Mouse (Mus musculus): ENCODE data around the gene Cpa5. TPM values are rescaled to one million over a fixed set of nuclear protein-coding genes. Genes with fewer than 3 reads are reported as not detected.

The Cpa5 gene
- total RNA-seq (2014; rRNA removed) (not detected in 2 replicates), polyA plus RNA-seq (2015; fragmentation: Nextera tagmentation; extraction: Ambion mirVana) (0.11 TPM in 1 of 2 replicates, not detected in the other)

DNA sequence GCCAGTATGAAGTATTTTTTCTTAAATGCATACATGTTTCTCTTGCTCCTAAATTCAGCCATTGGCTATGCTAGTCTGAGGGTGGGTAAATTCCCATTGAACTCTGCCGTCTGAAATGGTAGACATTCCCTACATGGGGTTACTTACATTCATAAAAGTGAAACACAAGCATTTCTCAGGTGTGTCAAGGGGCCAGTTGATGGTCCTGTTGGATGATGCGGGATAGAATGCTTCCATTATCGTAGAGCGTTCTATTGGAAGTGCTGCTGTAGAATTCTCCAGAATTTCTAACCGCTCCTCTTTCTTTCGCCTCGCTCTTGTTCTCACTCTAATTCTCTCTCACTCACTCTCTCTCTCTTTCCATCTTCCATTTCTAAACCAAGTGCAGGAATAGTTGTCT lies at the start of gene Cpa5:
TSS of gene Cpa5 (plus strand) at position 301 of the 400 bp plus-strand sequence.
- no peak for ATAC-seq
- no peak within 1 kb of the TSS for H3K9ac ChIP-seq
- no peak for DNase-seq
- no peak within 1 kb of the TSS for H3K27ac ChIP-seq (ENCODE audit: low read depth, low read length)
- no peak for TF ChIP-seq CTCF (IDR thresholded peaks at IDR 0.05; ENCODE audit: low read depth)
- H3K9me3 ChIP-seq (ENCODE audit: low read length): no peaks in the 10 kb centered on the region
- H3K4me3 ChIP-seq (ENCODE audit: low read depth, low read length): no peak within 1 kb of the TSS
- no peaks in the 10 kb centered on the region for H3K36me3 ChIP-seq (ENCODE audit: insufficient read depth)
- H3K4me2 ChIP-seq (ENCODE audit: low read depth): no peak within 1 kb of the TSS
- whole genome bisulfite sequencing: 64% methylated on average over 7 of the region's 7 CpGs
- H3K27me3 ChIP-seq (ENCODE audit: insufficient read depth, low read length): no peaks in the 10 kb centered on the region
- peaks cover 6% of the 10 kb centered on the region; the same call in 1 of the 2 replicates for H3K4me1 ChIP-seq (ENCODE audit: insufficient read depth)

DNA sequence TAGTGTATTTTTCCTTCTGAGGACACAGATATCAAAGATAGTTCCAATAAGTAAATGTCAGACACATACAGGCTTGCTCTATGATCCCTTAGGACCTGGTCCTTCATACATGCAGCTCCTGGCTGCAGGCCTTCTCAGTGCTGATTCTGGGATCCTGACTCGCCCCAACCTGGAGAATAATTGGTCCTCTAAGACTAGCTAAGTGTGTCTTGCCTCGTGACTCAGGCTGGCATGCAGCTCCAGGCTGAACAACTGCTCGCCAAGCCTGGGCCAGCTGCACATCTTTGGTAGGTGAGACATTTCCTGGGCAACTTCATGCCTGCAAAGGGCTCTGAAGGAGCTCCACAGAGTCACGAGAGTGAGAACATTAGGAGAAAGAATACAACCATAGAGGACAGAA lies 48.7 kb upstream of the Cpa5 start:
- no peak overlapping the region for H3K4me3 ChIP-seq (ENCODE audit: low read depth, low read length)
- 74% methylated on average over 4 of the region's 4 CpGs for WGBS
- H3K4me1 ChIP-seq (ENCODE audit: insufficient read depth): no peaks in the 10 kb centered on the region
- H3K27me3 ChIP-seq (ENCODE audit: insufficient read depth, low read length): no peaks in the 10 kb centered on the region
- H3K4me2 ChIP-seq (ENCODE audit: low read depth): no peak overlapping the region
- no peak overlapping the region for H3K27ac ChIP-seq (ENCODE audit: low read depth, low read length)
- no peaks in the 10 kb centered on the region for H3K9me3 ChIP-seq (ENCODE audit: low read length)
- H3K9ac ChIP-seq: no peak overlapping the region
- no peak for TF ChIP-seq CTCF (IDR thresholded peaks at IDR 0.05; ENCODE audit: low read depth)
- DNase-seq: no peak
- no peak for ATAC-seq
- no peaks in the 10 kb centered on the region for H3K36me3 ChIP-seq (ENCODE audit: insufficient read depth)

DNA sequence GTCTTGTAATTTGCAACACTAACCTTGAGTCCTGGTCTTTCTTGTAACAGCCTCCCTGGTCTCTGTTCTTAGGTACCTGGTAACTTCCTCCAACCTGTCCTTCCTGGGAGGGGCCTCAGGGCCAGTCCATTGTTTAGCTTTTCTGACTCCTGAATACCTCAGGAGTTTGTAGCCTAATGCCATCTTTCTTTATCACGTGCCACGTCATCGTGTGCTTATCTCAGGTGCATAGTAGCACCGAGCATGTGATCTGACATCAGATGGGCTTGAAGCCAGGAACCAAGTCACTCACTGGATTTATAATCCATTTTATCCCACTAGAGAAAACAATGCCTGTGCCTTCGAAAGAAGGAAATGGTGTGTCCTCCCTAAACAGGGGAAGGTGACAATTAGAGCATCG lies 47.2 kb upstream of the Cpa5 start:
- no peak for TF ChIP-seq CTCF (IDR thresholded peaks at IDR 0.05; ENCODE audit: low read depth)
- H3K27me3 ChIP-seq (ENCODE audit: insufficient read depth, low read length): no peaks in the 10 kb centered on the region
- H3K4me2 ChIP-seq (ENCODE audit: low read depth): no peak overlapping the region
- WGBS: 81% methylated on average over 6 of the region's 6 CpGs
- no peaks in the 10 kb centered on the region for H3K4me1 ChIP-seq (ENCODE audit: insufficient read depth)
- H3K9me3 ChIP-seq (ENCODE audit: low read length): no peaks in the 10 kb centered on the region
- DNase-seq (no peak), ATAC-seq (no peak)
- no peak overlapping the region for H3K9ac ChIP-seq
- H3K4me3 ChIP-seq (ENCODE audit: low read depth, low read length): no peak overlapping the region
- no peak overlapping the region for H3K27ac ChIP-seq (ENCODE audit: low read depth, low read length)
- no peaks in the 10 kb centered on the region for H3K36me3 ChIP-seq (ENCODE audit: insufficient read depth)

DNA sequence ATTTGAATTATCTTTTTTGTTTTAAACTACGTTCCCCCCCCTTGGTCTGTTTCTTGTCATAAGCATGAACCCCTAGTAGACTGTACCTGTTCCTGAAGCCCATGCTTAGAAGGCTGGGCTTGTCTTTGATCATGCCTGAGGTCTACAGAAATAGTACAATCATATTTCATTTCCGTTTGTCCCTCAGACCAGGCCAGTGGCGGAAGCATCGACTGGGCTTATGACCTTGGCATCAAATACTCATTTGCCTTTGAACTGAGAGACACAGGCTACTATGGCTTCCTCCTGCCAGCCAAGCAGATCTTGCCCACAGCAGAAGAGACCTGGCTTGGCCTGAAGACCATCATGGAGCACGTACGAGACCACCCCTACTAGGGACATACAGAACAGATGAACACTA lies 46.8 kb upstream of the Cpa5 start:
- Histone ChIP-seq H3K9ac (no peak overlapping the region), H3K4me2 (ENCODE audit: low read depth) (no peak overlapping the region), H3K36me3 (ENCODE audit: insufficient read depth) (no peaks in the 10 kb centered on the region), H3K27me3 (ENCODE audit: insufficient read depth, low read length) (no peaks in the 10 kb centered on the region), H3K9me3 (ENCODE audit: low read length) (no peaks in the 10 kb centered on the region), H3K27ac (ENCODE audit: low read depth, low read length) (no peak overlapping the region), H3K4me3 (ENCODE audit: low read depth, low read length) (no peak overlapping the region), H3K4me1 (ENCODE audit: insufficient read depth) (no peaks in the 10 kb centered on the region)
- ATAC-seq (no peak), DNase-seq (no peak)
- TF ChIP-seq CTCF (IDR thresholded peaks at IDR 0.05; ENCODE audit: low read depth): no peak
- 92% methylated on average over 6 of the region's 6 CpGs for WGBS

DNA sequence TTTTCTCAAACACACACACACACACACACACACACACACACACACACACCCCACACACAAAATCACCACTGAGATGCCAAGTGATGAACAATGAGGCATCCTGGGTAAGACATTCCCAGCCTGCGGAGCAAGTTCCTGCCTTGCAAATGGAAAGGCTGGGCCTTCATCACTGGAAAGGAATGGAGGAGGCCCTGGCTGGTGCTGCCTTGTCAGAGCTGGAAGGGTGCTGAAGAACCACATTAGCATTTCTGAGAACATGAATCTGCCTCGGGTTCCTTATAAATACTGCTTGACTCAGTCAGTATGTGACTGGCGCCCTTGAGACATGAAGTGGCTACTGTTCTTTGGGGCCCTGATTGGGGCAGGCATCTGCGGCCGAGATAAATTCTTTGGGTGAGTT lies 42.7 kb upstream of the Cpa5 start, which contains the start of gene Cpa4:
TSS of gene Cpa4 (plus strand) at position 301 of the 400 bp plus-strand sequence.
- H3K4me3 ChIP-seq (ENCODE audit: low read depth, low read length): no peak within 1 kb of the TSS
- H3K9ac ChIP-seq: no peak within 1 kb of the TSS
- H3K4me1 ChIP-seq (ENCODE audit: insufficient read depth): peaks cover 9% of the 10 kb centered on the region
- no peak within 1 kb of the TSS for H3K4me2 ChIP-seq (ENCODE audit: low read depth)
- H3K27ac ChIP-seq (ENCODE audit: low read depth, low read length): no peak within 1 kb of the TSS
- 63% methylated on average over 5 of the region's 5 CpGs for WGBS
- no peaks in the 10 kb centered on the region for H3K36me3 ChIP-seq (ENCODE audit: insufficient read depth)
- H3K9me3 ChIP-seq (ENCODE audit: low read length): no peaks in the 10 kb centered on the region
- no peaks in the 10 kb centered on the region for H3K27me3 ChIP-seq (ENCODE audit: insufficient read depth, low read length)
- TF ChIP-seq CTCF (IDR thresholded peaks at IDR 0.05; ENCODE audit: low read depth): no peak
- DNase-seq (no peak), ATAC-seq (no peak)

DNA sequence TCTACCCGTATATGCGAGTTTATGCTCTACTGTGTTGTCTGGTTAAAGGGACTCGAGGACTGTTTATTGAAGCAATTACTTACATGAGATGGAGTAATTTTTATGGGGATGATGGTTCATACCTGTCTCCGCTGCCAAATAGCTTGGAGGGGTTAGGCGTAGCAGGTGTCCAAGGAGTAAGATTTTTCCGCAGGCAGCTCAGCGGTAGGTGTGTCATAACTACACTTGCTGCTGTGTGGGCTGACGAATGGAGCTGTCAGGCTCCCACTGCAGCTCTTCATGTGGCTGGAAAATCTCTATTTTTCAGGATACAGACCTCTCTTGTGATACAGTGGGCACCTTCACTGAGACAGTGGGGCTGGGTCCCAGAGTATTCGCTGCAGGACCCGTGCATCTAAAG lies 41.5 kb upstream of the Cpa5 start:
- Histone ChIP-seq H3K27ac (ENCODE audit: low read depth, low read length) (no peak overlapping the region), H3K4me3 (ENCODE audit: low read depth, low read length) (no peak overlapping the region), H3K36me3 (ENCODE audit: insufficient read depth) (no peaks in the 10 kb centered on the region), H3K4me1 (ENCODE audit: insufficient read depth) (peaks cover 11% of the 10 kb centered on the region), H3K9ac (no peak overlapping the region), H3K27me3 (ENCODE audit: insufficient read depth, low read length) (no peaks in the 10 kb centered on the region), H3K4me2 (ENCODE audit: low read depth) (no peak overlapping the region), H3K9me3 (ENCODE audit: low read length) (no peaks in the 10 kb centered on the region)
- TF ChIP-seq CTCF (IDR thresholded peaks at IDR 0.05; ENCODE audit: low read depth): no peak
- ATAC-seq (no peak), DNase-seq (no peak)
- 85% methylated on average over 10 of the region's 10 CpGs for WGBS

DNA sequence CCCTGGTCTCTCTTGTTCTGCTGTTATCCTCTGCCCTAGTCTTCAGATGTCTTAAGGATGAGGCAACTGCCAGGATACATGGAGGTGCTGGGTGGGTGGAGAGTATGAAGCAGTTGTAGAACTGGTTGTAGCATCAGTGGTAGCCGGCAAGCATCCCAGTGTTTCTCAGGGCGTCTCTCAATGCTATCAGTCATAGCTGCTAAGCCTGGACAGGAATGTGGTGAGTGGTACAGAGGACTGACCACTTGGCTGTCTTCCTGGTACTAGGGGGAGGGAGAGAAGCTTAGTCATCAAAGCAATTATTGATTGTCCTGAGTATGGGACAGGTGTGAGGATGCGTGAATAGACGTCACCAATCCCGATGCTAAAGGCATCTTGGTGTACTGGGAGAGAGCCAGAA lies 40.8 kb upstream of the Cpa5 start:
- DNase-seq (no peak), ATAC-seq (no peak)
- Histone ChIP-seq H3K9ac (no peak overlapping the region), H3K4me3 (ENCODE audit: low read depth, low read length) (no peak overlapping the region), H3K27ac (ENCODE audit: low read depth, low read length) (no peak overlapping the region), H3K4me1 (ENCODE audit: insufficient read depth) (peaks cover 11% of the 10 kb centered on the region), H3K4me2 (ENCODE audit: low read depth) (no peak overlapping the region), H3K36me3 (ENCODE audit: insufficient read depth) (no peaks in the 10 kb centered on the region), H3K27me3 (ENCODE audit: insufficient read depth, low read length) (no peaks in the 10 kb centered on the region), H3K9me3 (ENCODE audit: low read length) (no peaks in the 10 kb centered on the region)
- WGBS: 90% methylated on average over 5 of the region's 5 CpGs
- no peak for TF ChIP-seq CTCF (IDR thresholded peaks at IDR 0.05; ENCODE audit: low read depth)
